ENCODE assay signal across 8 mouse cellular contexts in the genomic region with DNA sequence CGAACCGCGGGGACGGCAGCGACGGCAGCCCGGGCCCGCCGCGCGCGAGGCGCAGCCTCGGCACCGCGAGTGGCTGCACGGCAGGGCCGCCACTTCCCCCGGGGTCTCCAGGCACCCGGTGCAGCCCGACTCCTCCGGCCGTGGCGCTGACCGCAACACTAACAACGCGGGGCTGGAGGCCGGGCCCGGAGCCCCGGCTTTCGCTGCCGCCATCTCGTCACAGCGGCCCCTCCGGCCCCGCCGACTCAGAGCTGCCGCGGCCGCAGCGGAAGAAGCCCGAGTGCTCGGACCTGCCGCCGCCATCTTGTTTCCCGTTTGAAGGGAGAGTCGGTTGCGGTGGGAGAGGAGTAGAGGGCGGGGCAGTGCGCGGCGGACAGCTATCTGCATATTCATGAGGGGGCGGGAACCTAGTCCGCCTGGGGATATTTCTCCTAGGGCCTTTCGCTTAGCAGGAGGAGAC. TPM values are rescaled to one million over a fixed set of nuclear protein-coding genes. Genes with fewer than 3 reads are reported as not detected.
A peak's percentile ranks its signal among the peaks of the same experiment; 100 is the strongest.
DNase-seq lines count a peak whose midpoint lies in the region; ATAC-seq lines count a peak whose summit lies in the region.

A gene (minus strand): TSS at position 317 of the 460 bp plus-strand sequence.

- H3K27me3 ChIP-seq in heart, embryonic 13.5 days (replicated peaks) = no peaks in the 10 kb centered on the region
- H3K27me3 ChIP-seq in liver, embryonic 13.5 days = no peaks in the 10 kb centered on the region
- H3K27me3 ChIP-seq in stomach, embryonic 16.5 days (ENCODE audit: control insufficient read depth, insufficient read depth, low read length) = no peaks in the 10 kb centered on the region

- peak; percentile 99 for ATAC-seq in erythroid progenitor cell, adult 5-6 weeks (replicated peaks; ENCODE audit: low FRiP score, poor library complexity, severe bottlenecking)
- ATAC-seq in heart, embryonic 13.5 days (ENCODE audit: extremely low read depth, insufficient number of reproducible peaks, low FRiP score, low TSS enrichment) = peak; percentile 91
- peak; percentile 91 for ATAC-seq in liver, embryonic 13.5 days (ENCODE audit: low read depth)
- ATAC-seq in stomach, embryonic 16.5 days (ENCODE audit: insufficient read depth, low FRiP score) = peak; percentile 96

- H3K9ac ChIP-seq in heart, embryonic 13.5 days = peak within 1 kb of the TSS; percentile 99
- H3K9ac ChIP-seq in liver, embryonic 13.5 days = peak within 1 kb of the TSS; percentile 96
- peak within 1 kb of the TSS; percentile 92 for H3K9ac ChIP-seq in stomach, embryonic 16.5 days (ENCODE audit: low read length)

- peak; percentile 90 for DNase-seq in CD4-positive helper T cell, adult 2 months (ENCODE audit: low read depth, low spot score)
- DNase-seq in brain, embryonic 18.5 days (ENCODE audit: low read depth, low spot score) = peak; percentile 87
- DNase-seq in kidney, postnatal 14 days = peak; percentile 96
- DNase-seq in liver, embryonic 13.5 days = peak; percentile 83
- DNase-seq in neural tube, embryonic 10.5 days (ENCODE audit: extremely low spot score, low spot score) = peak; percentile 91

- H3K4me2 ChIP-seq in heart, embryonic 13.5 days = peak within 1 kb of the TSS; percentile 80
- H3K4me2 ChIP-seq in liver, embryonic 13.5 days = peak within 1 kb of the TSS; percentile 98
- peak within 1 kb of the TSS; percentile 81 for H3K4me2 ChIP-seq in stomach, embryonic 16.5 days (ENCODE audit: low read depth, low read length)

- H3K36me3 ChIP-seq in heart, embryonic 13.5 days = no peaks in the 10 kb centered on the region
- no peaks in the 10 kb centered on the region for H3K36me3 ChIP-seq in liver, embryonic 13.5 days
- no peaks in the 10 kb centered on the region for H3K36me3 ChIP-seq in stomach, embryonic 16.5 days (ENCODE audit: control insufficient read depth, insufficient read depth, low read length)

- peak within 1 kb of the TSS; percentile 92 for H3K4me3 ChIP-seq in heart, embryonic 13.5 days
- H3K4me3 ChIP-seq in liver, embryonic 13.5 days (replicated peaks) = peak within 1 kb of the TSS; percentile 93
- H3K4me3 ChIP-seq in stomach, embryonic 16.5 days (replicated peaks; ENCODE audit: low read length) = peak within 1 kb of the TSS; percentile 76

- H3K4me1 ChIP-seq in heart, embryonic 13.5 days = peaks cover 27% of the 10 kb centered on the region
- peaks cover 40% of the 10 kb centered on the region for H3K4me1 ChIP-seq in liver, embryonic 13.5 days (replicated peaks)
- H3K4me1 ChIP-seq in stomach, embryonic 16.5 days (ENCODE audit: control insufficient read depth, insufficient read depth, low read length) = peaks cover 14% of the 10 kb centered on the region

- H3K27ac ChIP-seq in heart, embryonic 13.5 days (replicated peaks) = peak within 1 kb of the TSS; percentile 97
- H3K27ac ChIP-seq in liver, embryonic 13.5 days = peak within 1 kb of the TSS; percentile 85
- peak within 1 kb of the TSS; percentile 91 for H3K27ac ChIP-seq in stomach, embryonic 16.5 days (ENCODE audit: low read length)

- WGBS in heart, embryonic 13.5 days = under 1% methylated on average over 38 of the region's 55 CpGs
- WGBS in liver, embryonic 13.5 days (ENCODE audit: insufficient replicate concordance) = under 1% methylated on average over 55 of the region's 55 CpGs
- 0% methylated on average over 51 of the region's 55 CpGs for WGBS in stomach, embryonic 16.5 days

- no peaks in the 10 kb centered on the region for H3K9me3 ChIP-seq in heart, embryonic 13.5 days
- H3K9me3 ChIP-seq in liver, embryonic 13.5 days (replicated peaks) = no peaks in the 10 kb centered on the region
- peaks cover 2% of the 10 kb centered on the region; the same call in 1 of the 2 replicates for H3K9me3 ChIP-seq in stomach, embryonic 16.5 days (replicated peaks; ENCODE audit: control insufficient read depth, low read length)

RNA-seq across cellular contexts. Expression of the gene that starts here (rescaled TPM):
- 1.7 and 3.6 TPM in 2 replicates for total RNA-seq in erythroid progenitor cell, adult 5-6 weeks (2015; ENCODE audit: low replicate concordance)
- total RNA-seq in erythroid progenitor cell, adult 5-6 weeks (2017; ENCODE audit: low replicate concordance) = 10.3 and 10.5 TPM in 2 replicates
- polyA plus RNA-seq in heart, embryonic 13.5 days (2015; fragmentation: Nextera tagmentation; extraction: Ambion mirVana) = 2.7 and 2.8 TPM in 2 replicates
- polyA plus RNA-seq in liver, embryonic 13.5 days (2015; fragmentation: Nextera tagmentation; extraction: Ambion mirVana) = 1.2 and 1.3 TPM in 2 replicates
- 3.8 and 4.5 TPM in 2 replicates for polyA plus RNA-seq in stomach, embryonic 16.5 days (2015; fragmentation: Nextera tagmentation; extraction: Ambion mirVana)

Comparison
In these comparisons a context has a peak if more than half of its experiments do, and no peak if none do; other contexts are left out.
1. Peak in every context shown above with its lines: DNase-seq, ATAC-seq, H3K4me3 ChIP-seq and H3K27ac ChIP-seq.